Mouse (Mus musculus) v-Abl transformed pro-B cells (cell line): ENCODE data around the gene Atad3a.
"Not testable (repeated sequence)": the region's sequence is repeated elsewhere in the genome, so short reads cannot be mapped to it uniquely, and the experiment has no call there.

Experiments
- in situ Hi-C, 2 experiments: fragments of 400-800 bp; cut with MboI; formaldehyde crosslinking; loops; one replicate each; pipeline ENCODE4 v1.15.1; 2025; ENCODE audit not compliant: unreplicated experiment in 2 of 2

The Atad3a gene

GRCm38 (mm10) chr4:155744474-155744873, 16.4 kb downstream of the Atad3a start:
- in situ Hi-C loops = no loop called here

GRCm38 (mm10) chr4:155742684-155743083, 18.2 kb downstream of the Atad3a start:
- in situ Hi-C loops = no loop called here

- in situ Hi-C loops = not testable (repeated sequence)
These were observed 20.2 kb downstream of the Atad3a start for GRCm38 (mm10) chr4:155740681-155741080.

GRCm38 (mm10) chr4:155739741-155740636, 20.9 kb downstream of the Atad3a start:
- in situ Hi-C loops = no loop called here

- in situ Hi-C loops = no loop called here
These were observed 21.7 kb downstream of the Atad3a start for GRCm38 (mm10) chr4:155739152-155739551.

GRCm38 (mm10) chr4:155738262-155738661, 22.6 kb downstream of the Atad3a start:
- in situ Hi-C loops = no loop called here

GRCm38 (mm10) chr4:155736421-155736820, 24.5 kb downstream of the Atad3a start:
- in situ Hi-C loops = no loop called here

- in situ Hi-C loops = no loop called here
These were observed 25.1 kb downstream of the Atad3a start for GRCm38 (mm10) chr4:155735788-155736187.

- in situ Hi-C loops = no loop called here
These were observed 25.8 kb downstream of the Atad3a start for GRCm38 (mm10) chr4:155734951-155735702.

GRCm38 (mm10) chr4:155734350-155734941, 26.4 kb downstream of the Atad3a start, which contains the start of gene Tmem240:
TSS of gene Tmem240 (plus strand) at chr4:155734800.
- in situ Hi-C loops = no loop called here

GRCm38 (mm10) chr4:155733267-155733666, 27.6 kb downstream of the Atad3a start:
- in situ Hi-C loops = no loop called here

GRCm38 (mm10) chr4:155727993-155728392, 32.9 kb downstream of the Atad3a start:
- in situ Hi-C loops = no loop called here

GRCm38 (mm10) chr4:155721668-155722083, 39.2 kb downstream of the Atad3a start:
- in situ Hi-C loops = no loop called here

GRCm38 (mm10) chr4:155710521-155711252, 50.2 kb downstream of the Atad3a start:
- in situ Hi-C loops = no loop called here

- in situ Hi-C loops = no loop called here
These were observed 51.9 kb downstream of the Atad3a start for GRCm38 (mm10) chr4:155708988-155709387.

- in situ Hi-C loops = no loop called here
These were observed 52.3 kb downstream of the Atad3a start for GRCm38 (mm10) chr4:155708582-155708981.

- in situ Hi-C loops = no loop called here
These were observed 55.3 kb downstream of the Atad3a start for GRCm38 (mm10) chr4:155705592-155705929.

- in situ Hi-C loops = no loop called here
These were observed 55.9 kb downstream of the Atad3a start, which contains the start of gene Ssu72 for GRCm38 (mm10) chr4:155704721-155705591. TSS of gene Ssu72 (plus strand) at chr4:155704800.

GRCm38 (mm10) chr4:155703425-155703929, 57.4 kb downstream of the Atad3a start:
- in situ Hi-C loops = no loop called here
